Mouse (Mus musculus) CH12F3 (cell line): ENCODE measurements around the gene Rhbg.

Experiments
- in situ Hi-C: fragments of 300-500 bp; cut with MboI; formaldehyde crosslinking; loops from 2 replicates; pipeline ENCODE4 v1.14.3; 2020; ENCODE audit warnings: low sequenced_read_pairs

The Rhbg gene

DNA sequence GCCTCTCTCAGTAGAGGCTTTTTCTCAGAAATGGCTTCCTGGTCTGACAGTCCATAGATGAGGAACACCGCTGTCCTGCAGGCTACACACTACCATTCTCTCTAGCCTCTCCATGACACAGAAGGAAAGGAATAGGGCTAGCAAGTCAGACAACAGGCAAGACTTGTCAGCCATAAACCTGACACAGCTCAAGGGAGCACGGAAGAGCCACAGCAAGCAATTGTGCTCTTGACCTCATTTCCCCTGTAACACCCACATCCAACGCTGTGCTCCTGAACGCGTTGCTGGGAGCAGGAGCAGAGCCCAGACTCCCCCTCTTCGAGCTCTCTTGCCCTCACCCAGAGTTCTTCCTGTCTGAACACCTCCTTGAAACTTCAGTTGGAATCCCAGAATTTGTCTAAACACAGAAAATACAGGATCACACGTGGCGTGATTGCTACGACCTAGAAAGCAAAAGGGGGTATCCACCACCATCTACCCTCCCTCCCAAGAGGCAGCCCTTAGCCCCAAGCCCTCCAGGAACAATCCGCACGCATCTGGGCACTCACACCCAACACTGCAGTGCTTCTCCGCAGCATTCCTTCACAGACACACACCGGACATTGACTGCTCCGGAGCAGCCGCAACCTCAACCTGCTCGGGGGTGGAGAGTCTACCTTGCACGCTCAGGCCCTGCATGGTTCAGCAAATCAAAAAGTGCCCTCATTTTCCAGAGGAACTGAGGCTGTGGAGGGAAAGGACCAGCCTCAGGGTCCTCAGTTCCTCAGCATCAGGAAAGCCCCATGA is 24.1 kb downstream of the Rhbg start:
- in situ Hi-C loops: no loop called here

DNA sequence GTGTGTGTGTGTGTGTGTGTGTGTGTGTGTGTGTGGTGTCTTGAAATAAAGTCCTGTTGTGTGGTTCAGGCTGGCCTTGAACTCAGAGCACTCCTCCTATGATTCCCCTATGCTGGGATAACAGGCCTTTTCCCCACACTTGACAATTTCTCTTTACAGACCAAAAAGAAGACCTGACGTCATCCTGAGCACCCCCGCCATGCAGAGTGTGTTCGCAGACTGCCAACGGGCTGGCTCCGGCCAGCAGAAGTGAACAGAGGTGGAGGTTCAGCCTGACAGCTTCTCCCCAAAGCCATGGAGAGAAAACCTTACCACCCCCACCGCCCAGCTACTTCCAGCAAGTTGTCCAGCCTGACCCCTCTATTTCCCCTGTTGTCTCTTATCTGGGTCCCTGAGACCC is 25.0 kb downstream of the Rhbg start:
- in situ Hi-C loops: no loop called here

DNA sequence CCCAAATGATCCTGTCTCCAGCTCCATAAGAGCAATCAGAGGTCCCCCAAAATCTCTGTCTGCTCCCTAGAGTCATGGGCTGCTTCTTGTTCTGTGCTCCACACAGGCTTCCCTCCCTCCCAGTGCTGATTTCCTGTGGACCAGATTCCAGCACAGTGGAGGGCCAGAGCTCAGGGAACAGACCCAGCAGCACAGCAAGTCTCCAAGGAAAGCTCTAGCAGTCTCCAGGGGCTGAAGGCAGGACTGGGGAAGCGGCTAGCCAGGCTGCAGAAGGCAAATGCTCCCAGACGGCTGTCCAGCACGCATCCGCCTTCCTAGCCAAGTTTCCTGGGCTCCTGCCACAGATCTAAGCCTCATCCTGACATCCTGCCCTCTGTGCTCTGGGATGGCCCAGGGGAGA is 25.6 kb downstream of the Rhbg start:
- in situ Hi-C loops: no loop called here

DNA sequence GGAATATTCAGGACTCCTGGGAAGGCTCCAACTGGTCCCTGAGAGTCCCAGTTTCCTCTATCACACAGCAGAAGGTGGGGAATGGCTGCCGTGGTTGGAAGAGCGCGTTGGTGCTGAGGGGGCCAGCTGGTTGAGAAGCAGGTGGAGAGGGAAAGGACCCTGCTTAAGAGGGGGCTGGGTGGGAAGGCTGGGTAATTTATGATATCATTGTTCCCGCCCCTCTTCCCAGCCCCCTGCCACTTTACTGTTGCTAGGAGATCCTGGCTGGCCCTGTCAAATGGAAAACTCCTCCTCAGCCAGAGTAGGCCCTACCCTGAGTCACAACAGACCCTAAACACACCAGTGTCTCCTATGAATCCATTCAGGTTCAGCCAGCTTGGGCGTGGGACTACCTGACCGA is 26.5 kb downstream of the Rhbg start:
- in situ Hi-C loops: no loop called here

DNA sequence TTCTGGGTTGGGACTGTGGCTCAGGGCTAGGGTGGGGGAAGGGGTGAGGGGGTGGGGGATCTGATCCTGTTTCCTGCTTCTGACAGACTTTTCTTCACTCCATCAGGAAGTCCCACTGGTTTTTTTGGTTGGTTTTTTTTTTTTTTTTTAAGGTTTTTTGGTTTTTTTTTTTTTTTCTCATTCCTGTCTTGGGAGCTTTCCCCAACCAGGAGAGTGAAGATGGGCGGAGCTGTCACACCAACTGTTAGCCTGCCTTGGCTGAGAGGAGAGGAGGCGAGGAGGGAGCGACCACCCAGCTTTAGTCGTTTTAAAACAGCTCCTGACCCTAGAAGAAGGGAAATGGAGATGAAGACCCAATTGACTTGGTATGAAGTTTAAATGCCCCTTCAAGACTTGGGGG is 27.2 kb downstream of the Rhbg start:
- in situ Hi-C loops: no loop called here

DNA sequence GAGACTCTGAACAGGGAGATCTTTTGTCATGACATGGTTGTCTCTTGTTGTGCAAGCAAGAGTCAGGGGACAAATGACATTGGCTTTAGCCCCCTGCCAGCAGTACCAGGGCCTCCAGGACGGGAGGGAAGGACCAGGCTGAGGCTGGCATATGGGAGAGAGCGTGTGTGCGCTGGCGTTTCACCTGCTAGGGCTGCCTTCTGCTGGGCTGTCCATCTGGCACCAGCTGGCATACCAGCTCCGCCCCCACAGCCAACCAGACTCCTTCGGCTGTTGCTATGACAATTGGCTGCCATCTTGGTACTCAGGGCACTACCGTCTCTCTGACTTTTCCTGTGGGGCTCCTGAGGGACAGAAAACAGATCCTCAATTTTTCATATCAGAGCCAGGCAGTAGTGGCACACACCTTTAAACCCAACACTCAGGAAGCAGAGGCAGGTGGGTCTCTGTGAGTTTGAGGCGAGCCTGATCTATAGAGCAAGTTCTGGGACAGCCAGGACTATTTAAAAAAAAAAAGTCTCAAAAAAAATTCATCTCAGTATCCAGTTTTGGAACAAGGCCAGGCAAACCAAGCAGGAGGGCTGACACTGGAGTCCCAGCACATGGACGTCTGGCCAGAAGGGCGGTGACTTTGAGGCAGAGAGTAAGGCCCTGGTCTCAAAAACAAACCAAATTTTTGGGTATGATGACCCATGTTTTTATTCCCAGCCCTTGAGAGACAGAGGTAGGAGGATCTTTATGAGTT is 28.2 kb downstream of the Rhbg start:
- in situ Hi-C loops: no loop called here

DNA sequence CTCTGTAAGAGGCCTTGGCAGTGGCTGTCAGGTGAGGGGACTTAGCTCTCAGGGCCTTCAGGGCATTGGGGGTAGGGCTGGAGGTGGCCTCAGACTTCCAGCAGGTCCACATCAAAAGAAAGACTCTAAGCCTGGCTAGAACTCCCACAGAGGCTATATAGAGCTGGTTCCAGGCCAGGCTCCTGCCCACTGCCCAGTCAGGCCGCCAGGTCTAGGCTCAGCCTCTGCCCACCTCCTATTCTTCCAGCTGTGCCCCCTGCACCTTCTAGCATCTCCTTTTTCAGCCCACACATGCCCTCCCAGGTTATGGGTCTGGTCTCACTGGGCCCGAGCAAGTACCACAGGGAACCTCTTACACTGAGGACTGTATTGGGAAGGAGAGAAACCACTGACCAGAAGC is 29.6 kb downstream of the Rhbg start:
- in situ Hi-C loops: no loop called here

- in situ Hi-C loops: no loop called here
These were observed 32.1 kb downstream of the Rhbg start for GRCm38 (mm10) chr3:88222446-88222845.

GRCm38 (mm10) chr3:88221519-88222390 is 32.8 kb downstream of the Rhbg start:
- in situ Hi-C loops: no loop called here

DNA sequence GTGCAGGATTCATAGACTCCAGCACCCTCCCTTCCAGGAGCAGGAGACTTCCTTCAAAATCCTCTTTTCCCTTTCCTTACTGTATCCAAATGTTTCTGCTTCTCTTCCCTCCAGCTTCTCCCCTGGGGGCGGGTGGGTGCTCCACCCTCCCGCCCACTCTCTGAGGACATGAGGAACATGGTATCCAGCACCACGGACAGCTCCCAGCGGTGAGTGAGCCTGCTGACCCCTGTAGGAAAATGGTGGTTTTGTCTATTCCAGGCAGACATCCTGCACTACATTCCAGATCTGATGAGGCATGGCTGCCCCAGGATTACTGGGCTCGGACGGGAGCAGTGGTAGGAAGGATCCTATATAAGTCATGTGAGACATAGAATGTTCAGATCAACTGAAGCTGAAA is 33.7 kb downstream of the Rhbg start:
- in situ Hi-C loops: no loop called here

DNA sequence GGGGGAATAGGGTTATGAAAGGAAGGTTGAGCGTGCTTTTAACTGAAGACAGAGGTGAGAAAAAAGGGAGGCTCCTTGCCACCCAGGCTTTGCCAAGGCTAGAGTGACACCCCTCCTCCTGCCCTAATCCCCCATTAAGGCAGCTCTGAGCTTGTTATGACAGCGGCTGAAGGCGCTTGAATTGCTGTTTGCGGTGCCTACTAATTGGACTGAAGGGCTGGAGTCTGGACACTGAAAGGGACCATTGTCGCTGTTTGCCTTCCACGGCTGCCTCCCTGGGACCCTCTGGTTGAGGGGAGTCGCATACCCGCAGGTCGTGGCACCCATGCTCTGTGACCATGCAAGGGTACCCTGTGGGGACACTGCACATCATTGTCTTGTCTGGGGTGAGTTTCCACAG is 34.6 kb downstream of the Rhbg start:
- in situ Hi-C loops: no loop called here

- in situ Hi-C loops: no loop called here
These were observed 36.8 kb downstream of the Rhbg start for GRCm38 (mm10) chr3:88217679-88218078.

DNA sequence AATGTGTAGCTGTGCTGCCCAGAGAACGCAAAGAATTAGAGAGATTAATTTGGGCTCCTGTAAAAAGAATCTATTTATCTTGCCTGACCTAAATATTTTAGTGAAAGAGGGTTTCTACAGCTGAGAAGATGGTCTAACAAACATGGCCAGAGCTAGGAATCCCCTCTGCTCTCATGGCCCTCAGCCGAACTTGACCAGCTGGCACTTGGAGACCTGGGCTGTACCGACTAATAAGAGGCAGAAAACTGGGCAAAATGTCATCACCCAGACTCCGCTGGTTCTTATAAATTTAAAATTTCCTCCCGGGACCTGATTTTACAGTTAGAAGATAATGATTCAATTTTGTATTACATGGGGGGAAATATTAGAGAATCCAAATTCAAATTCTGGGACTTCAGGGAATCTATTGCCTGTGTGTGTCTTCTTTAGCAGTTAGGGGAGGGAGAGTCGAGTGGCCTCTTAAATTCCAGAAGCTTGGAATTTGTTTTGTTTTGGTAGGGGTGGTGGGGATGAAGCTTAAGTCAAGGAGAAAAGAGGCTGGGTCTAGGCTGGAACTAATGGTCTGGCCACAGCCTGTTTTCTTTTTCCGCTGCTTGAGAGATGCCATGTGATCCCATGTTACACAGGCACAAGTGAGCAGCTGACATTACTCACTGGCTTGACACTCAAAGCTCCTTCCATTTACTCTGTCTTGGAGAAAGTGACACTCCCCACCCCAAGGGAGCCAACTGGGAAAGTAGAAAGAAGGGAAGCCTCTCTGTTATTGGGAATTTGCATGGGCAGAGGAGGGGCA is 37.8 kb downstream of the Rhbg start:
- in situ Hi-C loops: no loop called here

DNA sequence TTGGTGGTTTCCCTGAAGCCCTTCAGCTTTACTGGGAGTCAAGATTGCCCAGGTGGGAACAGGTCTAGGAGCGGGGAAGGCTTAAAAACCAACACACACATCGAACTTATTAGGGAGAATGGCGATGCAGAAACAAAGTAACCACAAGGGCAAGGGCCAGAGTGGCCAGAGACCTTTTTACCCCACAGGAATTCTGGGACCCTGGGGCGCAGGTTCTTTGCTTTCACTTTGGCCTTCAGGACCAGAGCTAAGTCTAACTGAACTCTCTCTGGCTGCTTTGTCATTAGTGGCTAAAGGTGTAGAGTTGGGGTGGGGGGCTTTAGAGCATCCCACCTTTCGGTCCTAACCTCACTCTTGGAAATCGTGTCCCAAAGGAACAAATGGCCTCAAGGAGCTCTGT is 38.4 kb downstream of the Rhbg start:
- in situ Hi-C loops: no loop called here

- in situ Hi-C loops: no loop called here
These were observed 38.9 kb downstream of the Rhbg start for GRCm38 (mm10) chr3:88215553-88216004.

- in situ Hi-C loops: no loop called here
These were observed 39.4 kb downstream of the Rhbg start for GRCm38 (mm10) chr3:88214971-88215552.

DNA sequence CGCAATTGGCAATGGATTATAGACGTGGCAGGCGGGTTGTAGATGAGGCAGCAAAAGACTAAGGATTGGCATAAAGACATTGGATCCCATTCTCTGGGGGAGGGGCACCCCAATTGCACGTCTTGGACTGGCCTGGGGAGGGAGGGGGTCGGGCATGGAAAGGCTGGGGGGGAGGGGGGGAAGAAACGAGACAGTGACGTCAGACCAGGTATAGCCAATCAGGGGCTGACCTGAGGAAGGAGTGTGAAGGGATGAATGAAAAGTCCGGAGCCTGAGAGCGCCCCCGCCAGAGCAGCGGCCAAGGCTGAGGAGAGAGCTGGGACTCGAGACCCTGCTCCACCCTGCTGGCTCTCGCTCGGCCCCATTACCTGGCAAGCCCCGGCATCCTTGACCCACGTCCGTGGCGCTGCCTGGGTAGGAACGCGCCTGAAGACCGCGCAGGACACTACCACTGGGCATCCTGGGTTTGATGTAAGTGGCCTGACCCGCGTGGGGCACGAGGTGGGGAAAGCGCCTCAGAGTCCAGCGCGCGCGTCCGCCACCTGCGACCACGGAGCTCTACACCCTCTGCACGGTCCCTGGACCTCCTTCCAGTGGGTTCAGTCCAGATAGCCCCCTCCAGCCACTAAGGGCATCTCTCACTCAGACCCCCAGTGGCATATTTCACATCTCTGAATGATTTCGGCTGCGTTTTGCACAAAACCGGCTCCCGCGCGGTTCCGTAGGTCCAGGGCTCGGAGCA is 40.1 kb downstream of the Rhbg start:
- in situ Hi-C loops: no loop called here

GRCm38 (mm10) chr3:88213019-88213418 is 41.5 kb downstream of the Rhbg start:
- in situ Hi-C loops: no loop called here

GRCm38 (mm10) chr3:88212356-88212755 is 42.2 kb downstream of the Rhbg start:
- in situ Hi-C loops: no loop called here

- in situ Hi-C loops: no loop called here
These were observed 43.6 kb downstream of the Rhbg start for GRCm38 (mm10) chr3:88210918-88211317.
